Mouse (Mus musculus) testis, adult 2 months (tissue): Measurements from ENCODE around the gene Cdh7. TPM values are rescaled to one million over a fixed set of nuclear protein-coding genes. Genes with fewer than 3 reads are reported as not detected.
"Not testable (repeated sequence)": the region's sequence is repeated elsewhere in the genome, so short reads cannot be mapped to it uniquely, and the experiment has no call there.

Source experiments
- H3K27ac ChIP-seq: fragments of 200-500 bp; 2 replicates; pipeline ENCODE4 v1.5.1; 2012; ENCODE audit warnings: low read depth, low read length; ENCODE audit not compliant: control insufficient read depth, insufficient read depth
- H3K27me3 ChIP-seq: fragments of 200-500 bp; 2 replicates; pipeline ENCODE4 v1.6.1; 2012; ENCODE audit warnings: mild to moderate bottlenecking, low read length, moderate library complexity; ENCODE audit not compliant: control insufficient read depth, insufficient read depth
- H3K36me3 ChIP-seq: fragments of 200-500 bp; 2 replicates; pipeline ENCODE4 v1.6.1; 2012; ENCODE audit warnings: mild to moderate bottlenecking, low read length; ENCODE audit not compliant: control insufficient read depth, insufficient read depth
- H3K4me1 ChIP-seq: fragments of 200-500 bp; 2 replicates; pipeline ENCODE4 v1.6.1; 2012; ENCODE audit warnings: low read length; ENCODE audit not compliant: control insufficient read depth, insufficient read depth
- H3K4me3 ChIP-seq: fragments of 200-500 bp; 2 replicates; pipeline ENCODE4 v1.5.1; 2012; ENCODE audit warnings: low read depth, mild to moderate bottlenecking, low read length, moderate library complexity, mixed read lengths; ENCODE audit not compliant: control insufficient read depth
- CTCF ChIP-seq: fragments of 200-500 bp; IDR thresholded peaks from 2 replicates; pipeline ENCODE4 v1.5.1; 2012; ENCODE audit warnings: low read depth, mild to moderate bottlenecking, inconsistent platforms, low read length, moderate library complexity; ENCODE audit not compliant: control insufficient read depth, insufficient read depth, insufficient replicate concordance
- POLR2A ChIP-seq: fragments of 200-500 bp; IDR thresholded peaks from 2 replicates; pipeline ENCODE4 v1.6.1; 2012; ENCODE audit warnings: low read depth, mild to moderate bottlenecking, inconsistent platforms, low read length, moderate library complexity; ENCODE audit not compliant: control insufficient read depth
- polyA plus RNA-seq: library from polyadenylated mRNA; depleted of rRNA; stranded (reverse); fragments of >200 nt; gene quantifications from 2 replicates; pipeline ENCODE4 v1.2.3, GENCODE M21; 2012

Cdh7 gene
- polyA plus RNA-seq, 1 experiment = not detected

DNA sequence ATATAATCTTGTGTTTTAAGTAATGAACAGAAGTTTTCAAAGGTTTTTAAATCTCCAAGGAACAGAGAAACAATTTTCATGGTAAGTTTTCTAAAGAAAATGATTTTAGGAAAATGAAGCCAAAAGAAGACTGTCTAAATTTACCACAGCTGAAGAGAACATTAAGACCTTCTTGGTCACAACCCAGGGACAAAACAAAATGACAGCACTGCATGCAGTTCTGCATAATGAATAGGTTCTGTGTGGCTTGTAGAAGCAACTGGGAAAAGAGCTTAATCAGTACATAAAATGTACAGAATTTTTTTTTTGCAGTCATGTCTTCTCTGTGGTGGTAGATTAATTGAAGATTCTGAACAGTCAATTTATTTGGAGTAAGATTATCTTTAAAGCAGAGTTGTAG, 96.2 kb downstream of the Cdh7 start:
- no peak overlapping the region for H3K27ac ChIP-seq
- no peak overlapping the region for H3K4me3 ChIP-seq
- no peaks in the 10 kb centered on the region for H3K4me1 ChIP-seq
- TF ChIP-seq CTCF (no peak), POLR2A (no peak)
- no peaks in the 10 kb centered on the region for H3K36me3 ChIP-seq
- H3K27me3 ChIP-seq = no peaks in the 10 kb centered on the region

DNA sequence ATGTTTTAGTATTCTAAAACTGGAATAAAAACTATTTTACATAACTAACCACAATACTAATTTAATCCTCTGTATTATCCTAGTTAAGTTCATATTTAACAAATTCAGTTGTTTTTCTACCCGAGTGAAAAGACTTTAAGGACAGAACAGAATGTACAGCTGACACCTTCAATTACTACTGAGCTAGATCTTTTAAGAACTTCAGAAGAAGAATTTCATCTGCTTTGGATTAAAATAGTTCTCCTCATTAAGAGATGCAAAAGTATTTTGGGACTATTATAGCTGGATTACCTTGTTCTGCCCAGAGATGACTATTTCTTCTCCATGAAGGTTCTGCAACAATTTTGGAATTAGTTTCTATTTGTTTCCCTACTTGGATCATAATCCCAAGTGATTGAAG, 135.8 kb downstream of the Cdh7 start:
- TF ChIP-seq POLR2A = no peak
- TF ChIP-seq CTCF = no peak
- Histone ChIP-seq H3K36me3 (no peaks in the 10 kb centered on the region), H3K27ac (no peak overlapping the region), H3K4me3 (no peak overlapping the region), H3K4me1 (no peaks in the 10 kb centered on the region), H3K27me3 (no peaks in the 10 kb centered on the region)

DNA sequence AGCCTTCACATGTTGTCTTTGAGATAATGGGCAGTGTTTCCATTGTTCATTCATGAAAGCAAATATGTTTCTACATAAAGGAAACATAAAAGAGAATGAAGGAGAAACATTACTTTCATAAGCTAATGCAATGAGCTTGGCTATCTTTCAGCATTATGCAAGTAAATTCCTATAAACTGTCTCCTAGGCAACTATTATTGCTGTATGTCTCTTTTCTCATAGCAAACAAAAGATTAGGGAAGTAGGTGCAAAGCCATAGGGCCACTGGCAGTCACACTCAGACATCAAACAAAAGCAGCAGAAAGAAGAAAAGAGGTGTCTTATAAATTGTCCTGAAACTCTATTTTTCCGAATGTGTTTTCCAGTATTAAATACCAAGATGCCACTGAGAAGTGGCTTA, 136.6 kb downstream of the Cdh7 start:
- no peaks in the 10 kb centered on the region for H3K4me1 ChIP-seq
- no peaks in the 10 kb centered on the region for H3K27me3 ChIP-seq
- no peak for TF ChIP-seq POLR2A
- no peak for TF ChIP-seq CTCF
- H3K27ac ChIP-seq = no peak overlapping the region
- no peaks in the 10 kb centered on the region for H3K36me3 ChIP-seq
- no peak overlapping the region for H3K4me3 ChIP-seq

DNA sequence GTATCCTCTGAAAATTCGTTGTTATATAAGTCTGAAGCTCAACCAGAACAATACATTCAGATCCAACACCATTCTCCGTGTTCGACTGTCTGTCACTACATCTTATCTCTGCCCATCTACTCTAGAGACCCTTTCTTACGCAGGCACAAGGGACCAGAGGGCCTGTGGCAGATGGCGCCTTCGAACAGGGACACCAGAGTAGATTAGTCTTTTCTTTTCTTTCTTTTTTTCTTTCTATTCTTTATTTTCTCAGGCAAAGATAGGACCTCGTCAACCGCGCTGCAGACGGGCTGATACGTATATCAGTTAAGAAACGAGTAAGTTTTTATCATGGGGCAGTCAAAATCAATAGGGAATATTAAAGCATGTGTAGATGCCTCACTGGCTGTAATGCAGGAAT, 189.2 kb downstream of the Cdh7 start:
- not testable (repeated sequence) for H3K27ac ChIP-seq, H3K4me3 ChIP-seq, H3K27me3 ChIP-seq, H3K4me1 ChIP-seq, H3K36me3 ChIP-seq
